Mouse (Mus musculus): ENCODE results near the gene Cdkn3.
"Not testable (repeated sequence)": the region's sequence is repeated elsewhere in the genome, so short reads cannot be mapped to it uniquely, and the experiment has no call there.

The Cdkn3 gene

GRCm38 (mm10) chr14:46760355-46761029 lies at the start of gene Cdkn3:
TSS of gene Cdkn3 (plus strand) at chr14:46760541.
- DNase-seq: peak; percentile 96

- DNase-seq: no peak
These were observed 41.8 kb upstream of the Cdkn3 start for GRCm38 (mm10) chr14:46718483-46718922.

DNA sequence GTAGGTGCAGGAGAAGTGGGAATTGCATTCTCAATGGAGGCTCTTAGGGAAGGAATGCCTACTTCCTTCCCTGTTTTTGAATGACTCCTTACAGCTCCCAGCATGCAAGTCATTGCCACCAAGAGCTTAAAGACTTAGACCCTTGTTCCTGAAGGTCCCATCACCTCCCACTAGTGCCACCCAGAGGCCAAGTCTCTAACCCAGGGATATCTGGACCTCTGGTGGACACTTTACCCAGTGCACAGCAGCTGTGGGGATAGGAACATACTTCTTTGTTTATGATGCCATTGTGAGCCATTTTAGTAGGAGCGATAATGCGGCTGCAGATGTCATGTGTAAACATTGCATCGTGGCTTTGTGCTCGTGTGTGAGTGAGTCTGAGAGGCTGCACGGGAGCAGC lies 38.3 kb upstream of the Cdkn3 start:
- peak; percentile 89 for DNase-seq

DNA sequence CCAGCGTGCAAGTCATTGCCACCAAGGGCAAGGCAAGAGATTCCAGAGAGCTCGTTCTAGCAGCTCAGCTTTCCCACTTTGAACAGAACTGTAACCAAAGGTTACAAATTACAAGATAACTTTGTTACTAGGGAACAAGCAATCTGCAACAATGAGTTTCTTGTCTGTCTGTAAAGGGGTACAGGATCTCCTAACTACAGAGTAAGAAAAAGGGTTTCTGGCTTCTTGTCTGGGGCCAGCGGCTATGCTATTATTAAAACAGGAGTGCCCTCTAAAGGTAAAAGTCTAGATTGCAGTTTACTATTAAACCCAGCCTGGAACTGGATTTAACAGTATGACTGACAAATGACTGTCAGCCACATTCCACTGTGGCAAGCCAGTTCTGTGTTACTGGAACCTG lies 36.5 kb upstream of the Cdkn3 start:
- peak; percentile 32 for DNase-seq

DNA sequence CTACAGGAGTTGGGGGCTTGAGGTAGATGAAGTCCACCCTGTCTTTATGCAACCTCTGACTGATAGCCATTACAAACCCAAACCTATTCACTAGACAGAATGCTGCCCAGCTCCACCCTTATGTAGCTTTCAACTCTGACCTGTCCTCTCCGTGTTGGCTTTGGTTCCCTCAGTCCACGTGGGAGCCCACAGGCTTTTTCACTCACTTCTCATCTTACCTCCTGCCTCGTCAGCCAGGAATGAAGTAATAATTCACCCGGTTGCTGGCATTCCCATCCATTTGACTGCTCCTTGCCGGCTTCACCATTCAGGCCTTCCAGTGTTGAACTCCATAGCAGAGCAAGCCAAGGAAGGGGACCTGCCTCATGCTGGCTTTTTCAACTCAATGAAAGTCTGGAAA lies 35.4 kb upstream of the Cdkn3 start:
- DNase-seq: no peak

DNA sequence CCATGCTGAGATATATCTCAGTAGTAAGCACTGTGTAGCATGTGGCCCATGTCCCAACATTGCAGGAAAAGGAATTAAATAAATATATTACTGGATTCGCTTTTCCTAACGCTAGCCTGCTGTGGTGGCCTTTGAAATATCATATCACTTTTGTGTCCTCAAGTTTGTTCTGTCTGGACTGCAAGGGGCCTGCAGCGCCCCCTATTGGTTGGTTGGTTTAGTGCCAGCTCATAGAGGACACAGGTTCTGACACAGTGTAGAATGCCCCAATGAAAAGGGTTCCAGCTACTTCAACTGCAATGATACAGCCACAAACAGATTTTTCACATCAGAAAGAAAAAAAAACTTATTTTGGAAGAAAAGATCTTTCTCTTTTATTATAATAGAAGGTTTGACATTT lies 34.6 kb upstream of the Cdkn3 start:
- peak; percentile 38 for DNase-seq

GRCm38 (mm10) chr14:46734262-46734661 lies 26.1 kb upstream of the Cdkn3 start:
- no peak for DNase-seq

DNA sequence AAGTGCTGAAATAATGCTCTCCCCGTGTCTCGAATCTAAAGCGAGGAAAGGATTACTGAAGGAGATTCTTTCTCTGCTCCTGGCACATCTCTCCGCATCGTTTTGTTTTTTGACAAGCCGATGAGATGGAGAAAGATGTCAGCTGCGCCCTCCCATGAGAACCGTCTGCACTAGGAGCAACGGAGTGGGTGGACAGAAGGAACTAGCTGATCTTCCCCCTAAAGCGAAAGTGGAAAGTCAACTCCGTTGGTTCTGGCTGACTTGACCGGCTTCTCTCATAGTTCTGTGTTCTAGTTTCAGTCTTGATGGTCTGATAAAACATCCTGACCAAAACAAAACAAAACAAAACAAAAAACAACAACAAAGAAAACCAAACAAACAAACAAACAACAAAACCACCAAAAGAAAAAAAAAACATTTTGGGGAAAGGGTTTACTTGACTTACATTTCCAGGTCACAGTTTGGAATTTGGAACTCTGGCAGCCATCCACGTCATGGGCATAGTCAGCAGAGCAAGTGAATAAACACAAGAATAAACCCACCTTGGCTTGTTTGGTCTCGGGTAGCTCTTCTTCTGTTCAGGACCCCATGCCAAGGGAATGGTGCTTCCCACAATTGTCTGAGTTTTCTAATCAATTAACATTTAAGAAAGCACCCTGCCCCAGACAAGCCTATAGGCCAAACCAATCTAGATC lies 25.4 kb upstream of the Cdkn3 start:
- no peak for DNase-seq

DNA sequence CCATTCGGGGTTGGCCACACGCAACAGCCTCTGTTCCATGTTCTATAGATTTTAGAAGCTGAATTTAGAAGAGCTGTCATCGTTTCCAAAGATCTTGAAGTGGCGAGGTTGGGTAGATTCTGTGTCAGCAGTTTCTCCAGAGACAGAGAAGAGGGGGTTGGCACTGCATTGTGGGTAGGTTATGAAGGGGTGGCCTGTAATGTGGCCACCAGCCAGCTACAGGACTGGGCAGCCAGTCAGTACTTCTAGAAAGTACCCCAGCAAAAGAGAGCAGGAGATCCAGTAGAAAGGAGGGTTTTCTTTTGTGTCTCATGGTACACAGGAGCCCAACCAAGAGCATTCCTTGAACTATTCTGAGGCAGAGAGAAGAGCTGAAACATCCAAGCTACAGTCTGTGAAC lies 24.0 kb upstream of the Cdkn3 start:
- DNase-seq: no peak

GRCm38 (mm10) chr14:46737346-46737745 lies 23.0 kb upstream of the Cdkn3 start:
- not testable (repeated sequence) for DNase-seq

- no peak for DNase-seq
These were observed 17.7 kb upstream of the Cdkn3 start for GRCm38 (mm10) chr14:46742674-46743073.

GRCm38 (mm10) chr14:46745413-46745812 lies 14.9 kb upstream of the Cdkn3 start:
- DNase-seq: no peak

GRCm38 (mm10) chr14:46754371-46754770 lies 6.0 kb upstream of the Cdkn3 start:
- DNase-seq: not testable (repeated sequence)

- DNase-seq: no peak
These were observed 4.5 kb upstream of the Cdkn3 start for GRCm38 (mm10) chr14:46755851-46756250.

- no peak for DNase-seq
These were observed 2.6 kb upstream of the Cdkn3 start for GRCm38 (mm10) chr14:46757736-46758135.

- DNase-seq: no peak
These were observed 379 bp upstream of the Cdkn3 start for GRCm38 (mm10) chr14:46759970-46760354.

DNA sequence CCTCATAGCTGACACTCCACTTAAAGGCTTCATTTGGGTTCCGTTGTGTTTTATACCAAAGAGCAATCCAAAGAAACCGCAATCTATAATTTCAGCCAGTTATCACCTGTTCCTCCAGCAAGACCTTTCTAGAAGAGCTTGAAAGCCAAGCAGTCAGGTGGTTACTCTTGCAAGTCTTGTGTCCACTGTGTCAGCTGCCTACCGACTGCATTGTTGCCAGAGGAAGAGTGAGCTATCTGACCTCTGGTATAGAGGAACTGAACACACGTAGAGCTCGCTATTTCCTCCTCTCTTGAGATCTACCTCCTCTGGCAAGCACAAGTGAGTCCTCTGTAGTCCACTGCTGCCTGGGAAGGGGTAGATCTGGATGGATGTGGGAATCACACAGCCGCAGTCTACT lies 845 bp downstream of the Cdkn3 start:
- DNase-seq: no peak

DNA sequence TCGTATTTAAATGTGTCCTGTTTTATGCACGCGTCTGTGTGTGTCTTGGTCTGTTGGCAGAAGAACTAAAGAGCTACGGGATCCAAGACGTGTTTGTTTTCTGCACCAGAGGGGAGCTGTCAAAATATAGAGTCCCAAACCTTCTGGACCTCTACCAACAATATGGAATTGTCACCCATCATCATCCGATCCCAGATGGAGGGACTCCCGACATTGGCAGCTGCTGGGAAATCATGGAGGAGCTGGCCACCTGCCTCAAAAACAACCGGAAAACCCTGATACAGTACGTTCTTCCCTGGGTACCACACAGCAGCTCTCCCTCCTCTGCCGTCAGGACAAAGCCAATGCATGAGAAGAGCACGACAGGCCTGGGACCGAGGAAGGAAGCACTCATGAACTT lies 6.8 kb downstream of the Cdkn3 start:
- DNase-seq: no peak

DNA sequence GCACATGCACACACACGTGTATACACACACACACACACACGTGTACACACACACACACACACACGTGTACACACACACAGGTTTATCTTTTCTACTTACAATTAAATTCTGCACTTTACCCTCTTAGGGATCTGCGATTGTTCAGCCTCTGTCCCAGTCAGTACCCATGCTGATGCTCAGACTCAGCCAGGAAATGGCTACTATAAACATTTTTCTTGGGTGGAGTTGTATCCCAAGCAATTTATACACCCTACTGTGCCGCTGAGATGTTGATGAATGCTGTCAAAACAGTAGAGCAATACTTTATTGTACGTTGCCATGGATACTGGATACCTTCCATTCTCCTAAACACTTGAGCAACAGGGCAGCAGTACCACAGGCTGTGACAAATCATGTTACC lies 9.7 kb downstream of the Cdkn3 start:
- peak; percentile 36 for DNase-seq

DNA sequence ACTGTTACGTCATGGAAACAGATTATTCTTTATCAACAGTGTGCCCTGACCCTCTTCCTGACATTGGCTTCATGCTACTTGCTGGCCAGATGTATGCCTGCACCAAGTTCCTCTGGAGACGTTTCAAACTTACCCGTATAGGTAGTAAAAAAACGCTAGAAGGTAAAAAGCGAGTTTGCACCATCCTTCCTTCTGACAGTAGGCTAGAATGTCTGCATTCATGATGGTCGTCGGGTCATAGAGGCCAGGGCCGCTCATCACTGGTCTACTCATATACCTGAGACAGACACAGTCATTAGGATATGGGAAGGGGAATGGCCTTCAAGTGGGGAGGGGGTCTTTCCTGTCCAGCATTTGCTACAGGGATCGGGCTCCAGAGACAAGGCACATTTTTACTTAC lies 18.4 kb downstream of the Cdkn3 start:
- DNase-seq: no peak

GRCm38 (mm10) chr14:46779217-46779616 lies 18.9 kb downstream of the Cdkn3 start:
- DNase-seq: no peak

- no peak for DNase-seq
These were observed 20.7 kb downstream of the Cdkn3 start for GRCm38 (mm10) chr14:46781086-46781485.

DNA sequence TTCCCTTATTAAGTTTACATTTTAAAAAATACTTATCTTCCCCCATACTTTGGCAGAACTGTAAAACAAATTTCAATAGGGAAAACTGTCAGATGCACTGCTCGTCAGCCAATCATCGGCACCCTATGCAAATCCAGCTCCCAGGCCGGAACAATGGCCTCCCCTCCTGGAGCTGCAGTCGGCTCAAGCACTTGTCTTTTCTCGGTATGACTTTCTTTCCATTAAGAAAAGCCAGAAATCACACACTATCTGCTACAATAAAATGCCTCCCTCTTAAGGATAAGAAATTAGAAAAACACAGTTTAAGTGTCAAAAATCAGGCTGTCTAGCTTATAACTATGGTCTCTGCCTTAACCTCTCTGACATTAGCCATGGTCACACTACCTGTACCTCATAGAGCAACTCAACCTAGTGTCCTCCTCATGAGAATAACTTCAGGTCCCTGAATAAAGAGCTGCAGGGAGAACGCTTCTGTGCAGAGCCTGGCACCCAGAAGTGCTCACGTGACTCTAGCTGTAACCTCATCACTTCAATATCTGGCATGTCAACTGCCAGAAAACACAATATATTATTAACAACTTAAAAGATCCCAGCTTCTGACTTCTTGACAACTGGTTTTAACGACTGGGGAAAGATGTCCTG lies 22.0 kb downstream of the Cdkn3 start:
- DNase-seq: no peak

DNA sequence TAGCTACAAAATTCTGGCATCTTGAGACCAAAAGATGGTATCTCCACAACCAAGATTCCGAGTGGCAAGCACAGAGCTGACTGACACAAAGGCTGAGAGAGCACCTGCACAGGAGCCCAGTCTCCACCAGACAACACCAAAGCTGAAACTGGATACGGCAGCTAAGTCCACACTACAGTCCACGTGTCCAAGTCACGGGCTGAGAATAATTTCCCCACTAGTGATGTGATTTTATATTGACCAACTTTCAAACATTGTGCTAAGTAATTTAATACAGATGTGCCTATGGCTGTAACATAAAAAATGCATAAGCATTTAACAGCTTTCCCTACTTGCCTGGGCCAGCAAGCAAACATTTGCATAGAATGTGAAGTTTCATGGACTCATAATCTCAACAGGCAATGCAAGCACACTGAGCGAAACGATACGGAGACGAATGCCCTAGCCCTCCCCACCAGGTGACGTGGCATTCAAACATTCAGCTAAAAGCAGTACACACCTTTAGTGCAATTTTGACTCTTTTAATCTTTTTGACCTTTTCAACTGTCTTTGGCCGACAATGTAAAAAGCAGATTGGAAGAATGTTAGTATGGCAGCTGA lies 23.1 kb downstream of the Cdkn3 start:
- no peak for DNase-seq
